Mouse (Mus musculus) stomach, embryonic 14.5 days (tissue): ENCODE results near the gene Ubxn6. TPM values are rescaled to one million over a fixed set of nuclear protein-coding genes. Genes with fewer than 3 reads are reported as not detected.

Experiments
- ATAC-seq: fragments of 200-750 bp; cut with Nextera tagmentation; 2 replicates; pipeline ENCODE4 v1.8.0; 2017; ENCODE audit warnings: low read depth, moderate TSS enrichment; ENCODE audit not compliant: insufficient number of reproducible peaks, insufficient read depth, low FRiP score
- H3K27ac ChIP-seq: fragments of 300-500 bp; sonication (generic); 2 replicates; pipeline ENCODE4 v1.5.1; 2014; ENCODE audit warnings: mild to moderate bottlenecking, low read length, moderate library complexity, mixed read lengths
- H3K27me3 ChIP-seq: fragments of 300-500 bp; sonication (generic); 2 replicates; pipeline ENCODE4 v1.6.1; 2014; ENCODE audit warnings: low read length, control low read depth, mixed read lengths; ENCODE audit not compliant: control insufficient read depth, insufficient read depth
- H3K36me3 ChIP-seq: fragments of 300-500 bp; sonication (generic); 2 replicates; pipeline ENCODE4 v1.6.1; 2014; ENCODE audit warnings: mild to moderate bottlenecking, control low read depth, low read length, moderate library complexity, mixed read lengths; ENCODE audit not compliant: control insufficient read depth, insufficient read depth
- H3K4me1 ChIP-seq: fragments of 300-500 bp; sonication (generic); 2 replicates; pipeline ENCODE4 v1.6.1; 2014; ENCODE audit warnings: low read length, control low read depth, mixed read lengths; ENCODE audit not compliant: control insufficient read depth, insufficient read depth
- H3K4me2 ChIP-seq: fragments of 300-500 bp; sonication (generic); replicated peaks from 2 replicates; pipeline ENCODE4 v1.6.1; 2014; ENCODE audit warnings: low read depth, low read length, control low read depth
- H3K4me3 ChIP-seq: fragments of 300-500 bp; sonication (generic); 2 replicates; pipeline ENCODE4 v1.5.1; 2014; ENCODE audit warnings: low read depth, low read length, control low read depth
- H3K9ac ChIP-seq: fragments of 300-500 bp; sonication (generic); replicated peaks from 2 replicates; pipeline ENCODE4 v1.6.1; 2014; ENCODE audit warnings: low read depth, mild to moderate bottlenecking, control low read depth, low read length, moderate library complexity, mixed read lengths
- H3K9me3 ChIP-seq: fragments of 300-500 bp; sonication (generic); 2 replicates; pipeline ENCODE4 v1.6.1; 2016; ENCODE audit warnings: low read depth, low read length, control low read depth; ENCODE audit not compliant: control insufficient read depth
- WGBS: fragments of 180-500 bp; shearing (Covaris S2); extraction: QIAGEN DNeasy Blood & Tissue Kit; methylation state at CpG from one replicate; pipeline ENCODE4 v1.1.7; 2014; 5-methylcytosine and 5-hydroxymethylcytosine counted together
- polyA plus RNA-seq: library from polyadenylated mRNA; unstranded; fragments of >200 nt; fragmentation: Nextera tagmentation; extraction: Ambion mirVana; gene quantifications from 2 replicates; pipeline ENCODE4 v1.2.1, GENCODE M21; 2014

The Ubxn6 gene
- polyA plus RNA-seq, 1 experiment from 2014 or later, result 41.9 TPM

DNA sequence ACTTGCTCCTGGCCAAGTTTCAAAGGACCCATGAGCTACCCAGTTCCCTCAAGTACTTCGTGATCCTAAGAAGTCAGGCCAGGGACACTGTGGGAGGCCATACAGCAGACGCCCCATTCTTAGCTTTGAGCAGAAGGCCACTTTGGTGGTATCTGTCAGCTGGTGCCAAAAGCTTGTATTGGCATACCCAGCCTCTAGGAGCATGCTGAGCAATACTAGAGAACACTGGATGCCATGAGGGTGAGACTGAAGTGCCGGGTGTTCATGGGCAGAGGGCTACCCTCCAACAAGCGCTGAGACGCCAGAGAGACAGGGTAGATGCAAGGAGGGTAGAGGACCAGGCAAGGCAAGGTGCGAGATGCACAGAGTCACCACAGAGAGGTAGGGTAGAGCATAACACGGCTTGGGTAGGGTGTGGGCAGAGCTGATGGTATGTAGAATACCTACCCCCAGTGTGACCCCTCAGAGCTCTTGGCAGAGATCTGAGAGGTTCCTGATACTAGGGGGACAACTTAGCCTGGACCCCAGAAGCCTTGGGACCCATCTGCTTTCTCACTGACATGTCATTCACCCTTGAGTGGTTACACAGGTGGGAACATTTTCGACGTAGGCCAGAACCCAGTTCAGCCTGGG, 44.5 kb downstream of the Ubxn6 start:
- no peak for ATAC-seq
- H3K27me3 ChIP-seq, result no peaks in the 10 kb centered on the region
- H3K9ac ChIP-seq, result no peak overlapping the region
- H3K4me3 ChIP-seq, result no peak overlapping the region
- H3K9me3 ChIP-seq, result no peaks in the 10 kb centered on the region
- WGBS, result 91% methylated on average over 9 of the region's 9 CpGs
- H3K36me3 ChIP-seq, result peaks cover 31% of the 10 kb centered on the region
- no peak overlapping the region for H3K27ac ChIP-seq
- peaks cover 13% of the 10 kb centered on the region; the same call in 1 of the 2 replicates for H3K4me1 ChIP-seq
- H3K4me2 ChIP-seq, result no peak overlapping the region

- 95% methylated on average over 5 of the region's 5 CpGs for WGBS
- peaks cover 2% of the 10 kb centered on the region; the same call in 1 of the 2 replicates for H3K4me1 ChIP-seq
- H3K4me3 ChIP-seq, result no peak overlapping the region
- H3K9me3 ChIP-seq, result no peaks in the 10 kb centered on the region
- no peak overlapping the region for H3K4me2 ChIP-seq
- ATAC-seq, result no peak
- no peak overlapping the region for H3K27ac ChIP-seq
- no peaks in the 10 kb centered on the region for H3K27me3 ChIP-seq
- H3K36me3 ChIP-seq, result peaks cover 15% of the 10 kb centered on the region; the same call in 1 of the 2 replicates
- no peak overlapping the region for H3K9ac ChIP-seq
Measured at GRCm38 (mm10) chr17:56027801-56028441, 46.9 kb downstream of the Ubxn6 start.

DNA sequence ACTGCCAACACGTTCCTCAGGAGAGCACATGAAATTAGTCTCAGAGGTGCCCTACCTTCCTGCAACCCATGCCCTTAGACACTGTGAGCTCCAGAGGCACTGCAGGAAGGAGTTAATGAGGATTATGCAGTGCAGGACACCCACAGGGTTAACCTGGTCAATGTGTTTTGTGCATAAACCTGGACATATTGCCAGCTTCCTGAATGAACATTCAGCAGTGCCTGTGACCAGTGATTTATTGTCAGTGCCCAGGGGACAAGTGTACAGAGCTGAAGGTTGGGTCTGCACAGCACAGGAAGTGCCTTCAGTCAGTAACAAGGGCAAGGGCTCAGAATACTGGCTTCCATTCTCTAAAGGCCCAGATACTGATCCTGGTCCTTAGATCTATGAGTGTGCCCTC, 47.9 kb downstream of the Ubxn6 start:
- Histone ChIP-seq H3K4me1 (no peaks in the 10 kb centered on the region), H3K27me3 (no peaks in the 10 kb centered on the region)
- 82% methylated on average over 1 of the region's 1 CpGs for WGBS

DNA sequence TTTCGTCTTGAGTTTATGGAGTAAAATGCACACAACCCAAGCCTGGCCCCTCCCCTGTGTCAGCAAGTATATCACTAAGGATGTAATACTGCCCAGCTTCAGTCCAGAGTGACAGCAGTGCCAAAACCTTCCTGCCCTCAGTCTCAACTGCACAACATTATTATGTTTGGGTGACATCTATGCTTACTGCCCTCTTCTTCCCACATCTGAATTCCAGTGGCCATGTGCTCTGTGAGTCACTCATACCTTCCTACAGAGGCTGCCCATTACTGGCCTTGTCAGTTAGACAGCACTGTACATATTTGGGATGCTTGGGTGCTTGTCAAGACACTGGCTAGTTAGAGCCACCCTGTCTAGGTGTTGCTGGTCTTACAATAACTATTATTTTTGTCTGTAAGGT, 48.5 kb downstream of the Ubxn6 start:
- WGBS, result 81% methylated on average over 1 of the region's 1 CpGs
- Histone ChIP-seq H3K36me3 (peaks cover 15% of the 10 kb centered on the region; the same call in 1 of the 2 replicates), H3K4me3 (no peak overlapping the region), H3K9me3 (no peaks in the 10 kb centered on the region), H3K4me2 (no peak overlapping the region), H3K27ac (no peak overlapping the region), H3K27me3 (no peaks in the 10 kb centered on the region), H3K4me1 (no peaks in the 10 kb centered on the region), H3K9ac (no peak overlapping the region)
- ATAC-seq, result no peak

More for the DNA sequence above, 47.9 kb downstream of the Ubxn6 start:
- Histone ChIP-seq H3K9me3 (no peaks in the 10 kb centered on the region), H3K4me2 (no peak overlapping the region), H3K36me3 (peaks cover 15% of the 10 kb centered on the region; the same call in 1 of the 2 replicates), H3K27ac (no peak overlapping the region), H3K9ac (no peak overlapping the region), H3K4me3 (no peak overlapping the region)
- no peak for ATAC-seq

- Histone ChIP-seq H3K27ac (no peak overlapping the region), H3K4me2 (no peak overlapping the region), H3K9ac (no peak overlapping the region), H3K36me3 (peaks cover 12% of the 10 kb centered on the region; the same call in 1 of the 2 replicates), H3K4me3 (no peak overlapping the region), H3K9me3 (no peaks in the 10 kb centered on the region), H3K27me3 (no peaks in the 10 kb centered on the region), H3K4me1 (no peaks in the 10 kb centered on the region)
- WGBS, result 71% methylated on average over 5 of the region's 5 CpGs
- ATAC-seq, result no peak
Measured at GRCm38 (mm10) chr17:56024931-56025330, 49.9 kb downstream of the Ubxn6 start.

DNA sequence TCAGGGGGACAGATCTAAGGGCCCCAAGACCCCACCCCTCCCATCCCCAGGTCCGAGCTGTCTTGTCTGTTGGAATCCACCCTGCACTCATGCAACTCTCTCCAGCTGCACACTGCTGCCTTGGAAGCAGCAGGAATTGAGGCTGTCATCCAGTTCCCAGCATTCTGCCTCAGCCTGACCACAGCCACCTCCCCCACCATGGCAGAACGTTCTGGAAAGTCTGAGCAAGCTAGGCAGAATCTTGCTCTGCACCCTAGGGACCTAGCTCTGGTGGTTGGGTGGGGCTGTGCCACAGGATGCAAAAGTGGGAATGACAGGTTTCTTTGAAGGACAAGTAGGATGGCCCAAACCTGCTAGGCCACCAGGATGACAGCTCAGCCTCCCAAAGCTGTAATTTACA, 50.4 kb downstream of the Ubxn6 start:
- Histone ChIP-seq H3K27me3 (no peaks in the 10 kb centered on the region), H3K9ac (no peak overlapping the region), H3K4me3 (no peak overlapping the region), H3K9me3 (no peaks in the 10 kb centered on the region), H3K4me2 (no peak overlapping the region), H3K27ac (no peak overlapping the region), H3K4me1 (no peaks in the 10 kb centered on the region), H3K36me3 (peaks cover 13% of the 10 kb centered on the region; the same call in 1 of the 2 replicates)
- no peak for ATAC-seq
- 64% methylated on average over 2 of the region's 2 CpGs for whole genome bisulfite sequencing

DNA sequence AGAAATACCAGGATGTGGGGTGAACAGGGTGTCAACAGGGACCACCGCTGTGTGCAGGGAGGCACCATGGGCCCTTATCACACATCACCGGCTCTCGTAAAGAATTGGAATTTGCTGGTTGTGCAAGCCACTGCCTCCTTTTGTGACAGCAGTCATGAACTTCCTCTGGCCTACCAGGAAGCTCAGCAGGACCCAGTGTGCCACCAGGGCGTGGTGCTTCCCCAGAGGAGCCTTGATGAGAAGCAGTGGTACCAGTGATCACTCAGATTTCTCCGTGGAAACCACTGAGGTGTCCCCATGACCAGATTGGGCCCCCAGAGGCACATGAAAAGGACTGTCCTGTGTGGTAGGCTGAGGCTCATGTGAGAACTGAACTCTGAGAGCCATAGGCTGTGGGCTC, 51.4 kb downstream of the Ubxn6 start:
- H3K27ac ChIP-seq, result no peak overlapping the region
- no peak for ATAC-seq

DNA sequence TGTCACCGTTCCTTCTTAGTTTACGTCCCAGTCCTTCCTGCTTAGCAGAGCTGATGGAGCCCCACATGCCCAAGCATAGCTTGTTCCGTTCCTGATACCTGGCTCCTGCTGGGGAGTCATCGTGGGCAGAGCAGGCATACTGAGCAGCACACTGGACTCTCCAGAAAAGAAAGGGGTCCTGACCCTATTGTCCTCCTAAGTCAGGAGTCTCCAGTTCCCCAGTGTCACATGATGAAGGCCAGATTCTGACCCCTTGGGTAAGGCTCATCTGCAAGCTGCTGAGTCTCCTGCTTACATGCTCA, 51.9 kb downstream of the Ubxn6 start:
- no peak overlapping the region for H3K4me3 ChIP-seq
- H3K4me1 ChIP-seq, result no peaks in the 10 kb centered on the region
- H3K4me2 ChIP-seq, result no peak overlapping the region
- ATAC-seq, result no peak
- H3K9ac ChIP-seq, result no peak overlapping the region
- 91% methylated on average over 4 of the region's 4 CpGs for WGBS
- H3K27me3 ChIP-seq, result no peaks in the 10 kb centered on the region
- H3K9me3 ChIP-seq, result no peaks in the 10 kb centered on the region
- peaks cover 16% of the 10 kb centered on the region for H3K36me3 ChIP-seq
- no peak overlapping the region for H3K27ac ChIP-seq

More for the DNA sequence above, 51.4 kb downstream of the Ubxn6 start:
- no peak overlapping the region for H3K4me3 ChIP-seq
- no peaks in the 10 kb centered on the region for H3K4me1 ChIP-seq
- 74% methylated on average over 5 of the region's 5 CpGs for WGBS
- H3K27me3 ChIP-seq, result no peaks in the 10 kb centered on the region
- no peaks in the 10 kb centered on the region for H3K9me3 ChIP-seq
- peaks cover 15% of the 10 kb centered on the region; the same call in 1 of the 2 replicates for H3K36me3 ChIP-seq
- H3K9ac ChIP-seq, result no peak overlapping the region
- H3K4me2 ChIP-seq, result no peak overlapping the region
